Mouse (Mus musculus) intestine, embryonic 14.5 days (tissue): ENCODE data around the gene Pmf1. TPM values are rescaled to one million over a fixed set of nuclear protein-coding genes. Genes with fewer than 3 reads are reported as not detected.
A peak's percentile ranks its signal among the peaks of the same experiment; 100 is the strongest.
"Not testable (repeated sequence)": the region's sequence is repeated elsewhere in the genome, so short reads cannot be mapped to it uniquely, and the experiment has no call there.

Experiments
- ATAC-seq: fragments of 200-750 bp; cut with Nextera tagmentation; replicated peaks from 2 replicates; pipeline ENCODE4 v1.8.0; 2017; ENCODE audit warnings: low read depth, moderate number of reproducible peaks, moderate TSS enrichment, moderate library complexity; ENCODE audit not compliant: low FRiP score, low TSS enrichment
- DNase-seq: peaks from one replicate; pipeline ENCODE4 v3.0.0-alpha.2; 2018; ENCODE audit warnings: low spot score
- H3K27ac ChIP-seq: fragments of 300-500 bp; sonication (generic); 2 replicates; pipeline ENCODE4 v1.5.1; 2014; ENCODE audit warnings: low read depth, mild to moderate bottlenecking, control low read depth
- H3K27me3 ChIP-seq: fragments of 300-500 bp; sonication (generic); replicated peaks from 2 replicates; pipeline ENCODE4 v1.6.1; 2014; ENCODE audit warnings: low read length, control low read depth; ENCODE audit not compliant: control insufficient read depth, insufficient read depth
- H3K36me3 ChIP-seq: fragments of 300-500 bp; sonication (generic); 2 replicates; pipeline ENCODE4 v1.6.1; 2014; ENCODE audit warnings: low read length, control low read depth; ENCODE audit not compliant: control insufficient read depth, insufficient read depth
- H3K4me1 ChIP-seq: fragments of 300-500 bp; sonication (generic); replicated peaks from 2 replicates; pipeline ENCODE4 v1.6.1; 2014; ENCODE audit warnings: low read length, control low read depth, mixed read lengths; ENCODE audit not compliant: control insufficient read depth, insufficient read depth
- H3K4me2 ChIP-seq: fragments of 300-500 bp; sonication (generic); 2 replicates; pipeline ENCODE4 v1.6.1; 2014; ENCODE audit warnings: low read length
- H3K4me3 ChIP-seq: fragments of 300-500 bp; sonication (generic); 2 replicates; pipeline ENCODE4 v1.5.1; 2014; ENCODE audit warnings: low read depth, low read length, control low read depth, mixed read lengths
- H3K9ac ChIP-seq: fragments of 300-500 bp; sonication (generic); 2 replicates; pipeline ENCODE4 v1.6.1; 2014; ENCODE audit warnings: mild to moderate bottlenecking, low read length
- H3K9me3 ChIP-seq: fragments of 300-500 bp; sonication (generic); 2 replicates; pipeline ENCODE4 v1.6.1; 2016; ENCODE audit warnings: low read length, control low read depth; ENCODE audit not compliant: control insufficient read depth
- WGBS: fragments of 180-500 bp; shearing (Covaris S2); extraction: QIAGEN DNeasy Blood & Tissue Kit; methylation state at CpG from one replicate; pipeline ENCODE4 v1.1.7; 2014; 5-methylcytosine and 5-hydroxymethylcytosine counted together
- polyA plus RNA-seq: library from polyadenylated mRNA; unstranded; fragments of >200 nt; fragmentation: Nextera tagmentation; extraction: Ambion mirVana; gene quantifications from 2 replicates; pipeline ENCODE4 v1.2.1, GENCODE M21; 2014

The Pmf1 gene
- polyA plus RNA-seq, 1 experiment from 2014 or later = 150 TPM

GRCm38 (mm10) chr3:88442888-88443287 is 32.8 kb upstream of the Pmf1 start:
- Histone ChIP-seq H3K36me3 (no peaks in the 10 kb centered on the region), H3K9ac (no peak overlapping the region), H3K9me3 (no peaks in the 10 kb centered on the region), H3K27me3 (no peaks in the 10 kb centered on the region), H3K27ac (no peak overlapping the region), H3K4me1 (peaks cover 3% of the 10 kb centered on the region), H3K4me3 (no peak overlapping the region), H3K4me2 (no peak overlapping the region)
- ATAC-seq (peak; percentile 36; the same call in 1 of the 2 replicates), DNase-seq (no peak)
- 67% methylated on average over 7 of the region's 7 CpGs for WGBS

GRCm38 (mm10) chr3:88442488-88442887 is 32.4 kb upstream of the Pmf1 start:
- Histone ChIP-seq H3K9me3 (no peaks in the 10 kb centered on the region), H3K4me1 (no peaks in the 10 kb centered on the region; the same call in 1 of the 2 replicates), H3K27ac (no peak overlapping the region), H3K36me3 (no peaks in the 10 kb centered on the region), H3K27me3 (no peaks in the 10 kb centered on the region), H3K4me2 (no peak overlapping the region), H3K4me3 (no peak overlapping the region), H3K9ac (no peak overlapping the region)
- DNase-seq (no peak), ATAC-seq (no peak)
- 74% methylated on average over 12 of the region's 12 CpGs for WGBS

GRCm38 (mm10) chr3:88440500-88441381 is 30.6 kb upstream of the Pmf1 start:
- H3K9me3 ChIP-seq = no peaks in the 10 kb centered on the region
- peak overlapping the region; percentile 26 for H3K4me2 ChIP-seq
- no peak overlapping the region for H3K9ac ChIP-seq
- DNase-seq (peak; percentile 73), ATAC-seq (0 out of 2 replicates have a peak, but pooled peaks have one; percentile 9)
- WGBS = 22% methylated on average over 24 of the region's 27 CpGs
- H3K27me3 ChIP-seq = no peaks in the 10 kb centered on the region
- H3K27ac ChIP-seq = no peak overlapping the region
- H3K4me3 ChIP-seq = no peak overlapping the region
- H3K4me1 ChIP-seq = peaks cover 6% of the 10 kb centered on the region; the same call in 1 of the 2 replicates
- no peaks in the 10 kb centered on the region for H3K36me3 ChIP-seq

- H3K9ac ChIP-seq = no peak overlapping the region
- 64% methylated on average over 4 of the region's 4 CpGs for WGBS
- H3K4me2 ChIP-seq = no peak overlapping the region
- peaks cover 6% of the 10 kb centered on the region; the same call in 1 of the 2 replicates for H3K4me1 ChIP-seq
- H3K4me3 ChIP-seq = no peak overlapping the region
- no peak for DNase-seq
- ATAC-seq = no peak
- no peaks in the 10 kb centered on the region for H3K36me3 ChIP-seq
- no peaks in the 10 kb centered on the region for H3K27me3 ChIP-seq
- no peaks in the 10 kb centered on the region for H3K9me3 ChIP-seq
- no peak overlapping the region for H3K27ac ChIP-seq
Measured at GRCm38 (mm10) chr3:88439582-88439981, 29.5 kb upstream of the Pmf1 start.

- ATAC-seq = no peak
- H3K4me3 ChIP-seq = no peak overlapping the region
- no peak overlapping the region for H3K27ac ChIP-seq
Measured at GRCm38 (mm10) chr3:88437454-88437853, 27.3 kb upstream of the Pmf1 start.

GRCm38 (mm10) chr3:88436395-88437201 is 26.5 kb upstream of the Pmf1 start:
- no peaks in the 10 kb centered on the region for H3K36me3 ChIP-seq
- H3K4me1 ChIP-seq = peaks cover 6% of the 10 kb centered on the region; the same call in 1 of the 2 replicates
- H3K27ac ChIP-seq = no peak overlapping the region
- H3K4me2 ChIP-seq = peak overlapping the region; percentile 55
- ATAC-seq = 0 out of 2 replicates have a peak, but pooled peaks have one; percentile 50
- H3K4me3 ChIP-seq = peak overlapping the region; percentile 27
- peak overlapping the region; percentile 31; the same call in 1 of the 2 replicates for H3K9ac ChIP-seq
- DNase-seq = peak; percentile 78
- 8% methylated on average over 29 of the region's 29 CpGs for WGBS
- H3K27me3 ChIP-seq = no peaks in the 10 kb centered on the region
- H3K9me3 ChIP-seq = no peaks in the 10 kb centered on the region

More at GRCm38 (mm10) chr3:88437454-88437853, 27.3 kb upstream of the Pmf1 start:
- no peaks in the 10 kb centered on the region for H3K36me3 ChIP-seq
- 80% methylated on average over 10 of the region's 10 CpGs for WGBS
- no peak overlapping the region for H3K9ac ChIP-seq
- DNase-seq = no peak
- no peaks in the 10 kb centered on the region for H3K27me3 ChIP-seq
- H3K9me3 ChIP-seq = no peaks in the 10 kb centered on the region
- H3K4me1 ChIP-seq = peaks cover 6% of the 10 kb centered on the region; the same call in 1 of the 2 replicates
- peak overlapping the region; percentile 55 for H3K4me2 ChIP-seq

- Histone ChIP-seq H3K4me1 (peaks cover 6% of the 10 kb centered on the region; the same call in 1 of the 2 replicates), H3K4me2 (no peak overlapping the region), H3K9me3 (no peaks in the 10 kb centered on the region), H3K4me3 (no peak overlapping the region), H3K9ac (no peak overlapping the region), H3K36me3 (no peaks in the 10 kb centered on the region), H3K27me3 (no peaks in the 10 kb centered on the region), H3K27ac (no peak overlapping the region)
- whole genome bisulfite sequencing = 63% methylated on average over 10 of the region's 10 CpGs
- DNase-seq (no peak), ATAC-seq (no peak)
Measured at GRCm38 (mm10) chr3:88435515-88435914, 25.4 kb upstream of the Pmf1 start.

- not testable (repeated sequence) for H3K4me1 ChIP-seq, H3K4me2 ChIP-seq, H3K4me3 ChIP-seq, H3K36me3 ChIP-seq, H3K27me3 ChIP-seq, ATAC-seq, H3K27ac ChIP-seq, H3K9me3 ChIP-seq, DNase-seq, H3K9ac ChIP-seq
- WGBS = 74% methylated on average over 8 of the region's 8 CpGs
Measured at GRCm38 (mm10) chr3:88428639-88429038, 18.5 kb upstream of the Pmf1 start.
